Mouse (Mus musculus): Measurements from ENCODE around the gene Hist1h2bb. TPM values are rescaled to one million over a fixed set of nuclear protein-coding genes. Genes with fewer than 3 reads are reported as not detected.
A peak's percentile ranks its signal among the peaks of the same experiment; 100 is the strongest.

The Hist1h2bb gene
- total RNA-seq, 2 experiments from 2014 or later = 215 to 270 TPM

- no peak for DNase-seq (ENCODE audit: low spot score in 2 of 2)
Observed at GRCm38 (mm10) chr13:23747892-23748288, 1.4 kb downstream of the Hist1h2bb start.

- no peak for DNase-seq (ENCODE audit: low spot score in 2 of 2)
Observed at GRCm38 (mm10) chr13:23749563-23750121, 3.1 kb downstream of the Hist1h2bb start.

GRCm38 (mm10) chr13:23750839-23751477, 4.4 kb downstream of the Hist1h2bb start, which contains the start of gene Hist1h2ab:
Gene Hist1h2ab, plus strand, starts transcription at chr13:23751126.
- peak in 1 of 2 experiments; percentile 46 for DNase-seq (ENCODE audit: low spot score in 2 of 2)

- no peak for DNase-seq (ENCODE audit: low spot score in 2 of 2)
Observed at GRCm38 (mm10) chr13:23751478-23751956, 5.0 kb downstream of the Hist1h2bb start.

GRCm38 (mm10) chr13:23752067-23752741, 5.7 kb downstream of the Hist1h2bb start, which contains the start of gene Hist1h3b:
Gene Hist1h3b, plus strand, starts transcription at chr13:23752267.
- DNase-seq (ENCODE audit: low spot score in 2 of 2) = peak; percentile 61 to 89

- DNase-seq (ENCODE audit: low spot score in 2 of 2) = no peak
Observed at GRCm38 (mm10) chr13:23752742-23753172, 6.2 kb downstream of the Hist1h2bb start.

GRCm38 (mm10) chr13:23753314-23754078, 7.0 kb downstream of the Hist1h2bb start:
- DNase-seq (ENCODE audit: low spot score in 2 of 2) = no peak

GRCm38 (mm10) chr13:23755000-23755399, 8.5 kb downstream of the Hist1h2bb start:
- DNase-seq (ENCODE audit: low spot score in 2 of 2) = no peak

- peak; percentile 56 to 81 for DNase-seq (ENCODE audit: low spot score in 2 of 2)
Observed at GRCm38 (mm10) chr13:23756790-23757189, 10.3 kb downstream of the Hist1h2bb start, which contains the start of gene Hist1h4b. Gene Hist1h4b, plus strand, starts transcription at chr13:23757013.

GRCm38 (mm10) chr13:23757211-23757773, 10.8 kb downstream of the Hist1h2bb start:
- no peak for DNase-seq (ENCODE audit: low spot score in 2 of 2)

GRCm38 (mm10) chr13:23757921-23758320, 11.4 kb downstream of the Hist1h2bb start:
- DNase-seq (ENCODE audit: low spot score in 2 of 2) = no peak

- DNase-seq (ENCODE audit: low spot score in 2 of 2) = no peak
Observed at GRCm38 (mm10) chr13:23759251-23759771, 12.8 kb downstream of the Hist1h2bb start.

- no peak for DNase-seq (ENCODE audit: low spot score in 2 of 2)
Observed at GRCm38 (mm10) chr13:23759916-23760239, 13.3 kb downstream of the Hist1h2bb start.

- DNase-seq (ENCODE audit: low spot score in 2 of 2) = no peak
Observed at GRCm38 (mm10) chr13:23760240-23760971, 13.9 kb downstream of the Hist1h2bb start.

GRCm38 (mm10) chr13:23760972-23761864, 14.7 kb downstream of the Hist1h2bb start, which contains the start of gene Hist1h4a:
Gene Hist1h4a, minus strand, starts transcription at chr13:23761230.
- DNase-seq (ENCODE audit: low spot score in 2 of 2) = peak; percentile 97 to 98

GRCm38 (mm10) chr13:23761871-23762821, 15.6 kb downstream of the Hist1h2bb start, which contains the start of gene Hist1h3a:
Gene Hist1h3a, minus strand, starts transcription at chr13:23762386.
- DNase-seq (ENCODE audit: low spot score in 2 of 2) = peak in 1 of 2 experiments; percentile 54

GRCm38 (mm10) chr13:23763242-23763585, 16.7 kb downstream of the Hist1h2bb start:
- no peak for DNase-seq (ENCODE audit: low spot score in 2 of 2)

Measured in gastrocnemius, postnatal 4 days (tissue).